Mouse (Mus musculus): Measurements from ENCODE around the gene Stat1.

Stat1 gene

DNA sequence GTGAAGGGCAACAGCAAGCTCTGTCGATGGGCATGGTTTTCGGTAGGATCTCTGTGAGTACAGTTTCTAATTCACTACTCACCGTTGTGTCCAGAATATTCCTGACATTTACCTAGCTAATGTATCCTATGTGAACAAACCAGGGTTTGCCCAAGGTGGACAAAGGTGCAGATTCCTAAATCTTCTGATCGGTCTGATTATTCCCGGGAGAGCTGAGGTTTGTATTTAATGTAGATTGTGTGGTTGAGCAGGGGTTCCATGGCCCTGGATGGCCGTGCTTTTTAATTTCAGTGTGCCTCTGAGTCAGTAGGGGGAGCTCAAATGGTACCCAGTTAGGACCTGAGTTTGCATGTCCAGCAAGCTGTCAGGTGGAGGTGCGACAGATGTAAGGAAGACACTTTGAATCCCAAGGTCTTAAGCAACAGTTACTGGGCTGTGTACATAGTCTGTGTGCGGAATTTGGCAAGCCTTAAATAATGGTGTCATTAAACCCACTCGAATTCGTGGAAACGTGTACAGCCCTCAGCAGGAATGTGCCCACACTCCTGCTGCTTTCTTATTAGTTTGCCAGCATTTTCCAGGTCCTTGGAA, 12.6 kb downstream of the Stat1 start:
- no peak for DNase-seq (ENCODE audit: low read depth, low spot score)

DNA sequence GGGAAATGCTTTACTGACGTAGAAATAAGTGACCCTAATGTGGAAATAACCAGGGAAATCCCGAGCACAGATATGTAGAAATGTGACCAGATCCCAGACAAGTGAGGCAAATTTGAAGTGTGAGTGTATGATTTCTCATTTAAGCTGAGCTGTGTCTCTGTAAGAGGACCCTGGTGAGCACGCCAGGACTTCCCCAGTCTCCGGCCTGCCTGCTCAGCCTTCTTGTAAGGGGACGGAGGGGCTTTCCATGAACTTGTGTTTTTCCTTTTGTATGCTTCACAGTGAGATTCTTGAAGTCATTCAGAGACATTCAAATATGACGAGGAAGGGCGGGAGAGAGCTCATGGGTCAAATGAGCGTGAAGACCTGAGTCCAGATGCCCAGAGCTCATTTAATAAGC, 14.0 kb downstream of the Stat1 start:
- no peak for DNase-seq (ENCODE audit: low read depth, low spot score)

GRCm38 (mm10) chr1:52137292-52137691, 18.1 kb downstream of the Stat1 start:
- DNase-seq (ENCODE audit: low read depth, low spot score) = no peak

GRCm38 (mm10) chr1:52140534-52140933, 21.3 kb downstream of the Stat1 start:
- no peak for DNase-seq (ENCODE audit: low read depth, low spot score)

- no peak for DNase-seq (ENCODE audit: low read depth, low spot score)
Observed at GRCm38 (mm10) chr1:52141482-52141881, 22.2 kb downstream of the Stat1 start.

- DNase-seq (ENCODE audit: low read depth, low spot score) = no peak
Observed at GRCm38 (mm10) chr1:52142117-52142516, 22.9 kb downstream of the Stat1 start.

GRCm38 (mm10) chr1:52143191-52143590, 24.0 kb downstream of the Stat1 start:
- DNase-seq (ENCODE audit: low read depth, low spot score) = no peak

DNA sequence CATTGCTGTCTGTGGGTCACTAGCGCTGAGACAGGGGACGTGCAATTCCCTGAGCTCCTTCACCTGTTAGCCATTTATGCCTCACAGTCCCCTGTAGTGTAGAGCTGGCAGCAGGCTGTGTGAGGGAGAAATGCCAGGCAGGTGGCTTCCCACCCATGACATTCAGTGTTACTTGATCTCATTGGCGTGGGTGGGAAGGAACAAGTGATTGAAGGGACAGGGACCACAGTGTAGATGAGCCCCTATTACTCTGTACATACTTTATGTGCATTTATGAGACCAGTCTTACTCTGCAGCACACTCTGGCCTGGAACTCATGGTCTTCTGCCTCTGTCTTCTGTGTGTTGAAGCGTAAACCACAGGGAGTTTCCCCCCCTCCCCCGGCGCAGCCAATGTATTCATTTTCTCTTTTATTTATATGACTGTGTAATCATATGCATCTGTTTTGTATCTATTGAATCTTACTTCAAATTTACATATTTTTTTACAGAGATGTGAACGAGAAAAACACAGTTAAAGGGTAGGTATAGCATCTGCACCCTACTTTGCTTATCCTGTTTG, 24.4 kb downstream of the Stat1 start:
- no peak for DNase-seq (ENCODE audit: low read depth, low spot score)

DNA sequence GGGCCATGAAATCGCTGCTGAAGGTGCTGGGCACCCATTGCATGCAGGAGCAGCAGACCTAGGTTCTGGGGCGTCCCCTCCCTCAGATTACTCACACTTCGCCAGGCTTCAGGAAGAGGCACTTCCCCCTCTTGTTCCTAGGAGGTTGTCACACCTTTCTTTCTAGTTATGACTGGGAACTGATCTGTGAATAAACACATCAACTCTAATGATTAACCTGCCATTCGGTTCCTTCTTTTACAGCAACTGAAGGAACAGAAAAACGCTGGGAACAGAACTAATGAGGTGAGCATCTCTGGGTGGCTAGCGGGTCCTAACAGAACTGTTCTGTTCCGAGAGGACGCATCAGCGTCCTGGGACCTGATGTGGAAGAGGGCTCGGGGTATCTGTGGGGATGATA, 25.7 kb downstream of the Stat1 start:
- DNase-seq (ENCODE audit: low read depth, low spot score) = no peak

DNA sequence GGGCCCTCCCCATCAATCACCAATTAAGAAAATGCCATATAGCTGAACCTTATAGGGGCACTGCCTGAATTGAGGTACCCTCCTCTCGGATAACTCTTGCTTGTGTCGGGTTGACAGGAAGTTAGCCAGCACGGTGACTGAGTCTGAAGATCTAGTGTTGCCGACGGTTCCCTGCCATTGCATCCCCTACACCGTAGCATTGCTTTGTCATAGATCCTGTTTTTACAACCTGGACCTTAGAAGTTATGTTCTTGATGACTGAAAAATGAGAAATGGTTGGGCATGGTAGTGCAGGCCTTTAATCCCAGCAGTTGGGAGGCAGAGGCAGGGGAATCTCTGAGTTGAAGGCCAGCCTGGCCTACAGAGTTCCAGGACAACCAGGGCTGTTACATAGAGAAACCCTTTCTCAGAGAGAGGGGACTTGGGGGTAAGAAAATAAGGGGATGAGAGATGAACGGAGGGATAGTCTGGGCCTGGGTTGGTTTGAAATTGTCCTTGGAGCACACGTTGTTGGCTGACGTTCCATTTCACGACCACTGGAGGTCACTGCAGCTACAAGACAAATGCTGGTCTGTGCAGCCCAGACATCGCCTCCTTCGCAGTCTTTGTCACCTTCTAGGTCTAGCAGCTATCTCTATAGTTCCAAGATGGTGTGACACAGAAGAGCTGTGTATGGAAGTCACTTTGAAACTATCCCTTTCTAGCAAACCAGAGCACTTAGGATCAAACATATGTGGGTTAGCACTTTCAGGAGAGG, 27.2 kb downstream of the Stat1 start:
- peak; percentile 73 for DNase-seq (ENCODE audit: low read depth, low spot score)

- DNase-seq (ENCODE audit: low read depth, low spot score) = no peak
Observed at GRCm38 (mm10) chr1:52147431-52147830, 28.2 kb downstream of the Stat1 start.

DNA sequence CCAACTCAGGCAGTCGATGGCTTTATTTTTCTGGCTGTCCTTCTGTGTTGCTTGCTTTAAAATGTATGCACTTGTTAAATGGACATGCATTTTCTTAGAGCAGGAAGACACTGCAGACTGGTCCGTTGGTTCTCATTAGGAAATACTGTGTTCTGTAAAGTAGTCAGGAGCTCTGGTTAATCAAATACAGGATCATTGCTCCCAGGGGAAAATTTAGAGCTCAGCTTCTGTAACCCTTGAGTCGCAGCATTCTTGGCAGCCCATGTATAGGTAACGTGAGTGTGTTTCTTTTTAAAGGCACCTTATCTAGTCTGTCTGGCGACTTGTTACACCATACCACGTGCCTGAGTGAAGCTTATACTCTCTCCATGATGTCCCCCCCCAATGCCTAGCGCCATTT, 28.9 kb downstream of the Stat1 start:
- DNase-seq (ENCODE audit: low read depth, low spot score) = no peak

DNA sequence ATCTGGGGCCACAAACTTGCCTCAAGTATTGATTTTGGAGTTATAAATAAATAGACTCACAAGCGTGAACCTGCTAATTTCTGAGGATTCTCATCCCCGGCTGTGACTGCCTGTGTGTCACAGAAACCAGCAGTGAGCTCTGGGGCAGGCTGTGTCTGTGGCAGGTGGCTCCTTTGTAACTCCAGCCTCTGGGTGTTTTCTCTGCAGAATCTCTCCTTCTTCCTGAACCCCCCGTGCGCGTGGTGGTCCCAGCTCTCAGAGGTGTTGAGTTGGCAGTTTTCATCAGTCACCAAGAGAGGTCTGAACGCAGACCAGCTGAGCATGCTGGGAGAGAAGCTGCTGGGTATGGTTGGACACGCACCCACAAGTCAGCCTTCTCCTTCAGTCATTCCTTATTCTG, 29.5 kb downstream of the Stat1 start:
- no peak for DNase-seq (ENCODE audit: low read depth, low spot score)

DNA sequence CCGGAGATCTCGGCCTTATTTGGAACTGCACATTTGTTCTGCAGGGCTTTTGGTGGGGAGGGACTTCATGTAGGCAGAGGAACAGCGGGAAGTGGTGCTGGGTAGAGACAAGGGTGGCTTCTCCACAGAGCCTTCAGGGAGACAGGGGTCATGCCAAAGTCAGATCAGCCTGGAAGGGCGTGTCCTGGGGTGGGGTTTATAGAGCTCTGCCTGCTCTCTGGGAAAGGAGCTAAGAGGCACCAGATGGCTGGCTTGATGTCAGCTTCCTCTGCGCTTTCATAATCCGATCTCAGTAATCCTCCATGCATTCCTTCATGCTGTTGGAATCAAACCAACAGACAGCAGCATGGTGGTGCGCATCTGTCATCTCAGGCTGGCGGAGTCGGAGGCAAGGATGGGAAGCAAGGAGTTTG, 30.7 kb downstream of the Stat1 start:
- DNase-seq (ENCODE audit: low read depth, low spot score) = peak; percentile 38

GRCm38 (mm10) chr1:52150676-52151075, 31.4 kb downstream of the Stat1 start:
- DNase-seq (ENCODE audit: low read depth, low spot score) = no peak

GRCm38 (mm10) chr1:52151166-52151565, 31.9 kb downstream of the Stat1 start:
- no peak for DNase-seq (ENCODE audit: low read depth, low spot score)

DNA sequence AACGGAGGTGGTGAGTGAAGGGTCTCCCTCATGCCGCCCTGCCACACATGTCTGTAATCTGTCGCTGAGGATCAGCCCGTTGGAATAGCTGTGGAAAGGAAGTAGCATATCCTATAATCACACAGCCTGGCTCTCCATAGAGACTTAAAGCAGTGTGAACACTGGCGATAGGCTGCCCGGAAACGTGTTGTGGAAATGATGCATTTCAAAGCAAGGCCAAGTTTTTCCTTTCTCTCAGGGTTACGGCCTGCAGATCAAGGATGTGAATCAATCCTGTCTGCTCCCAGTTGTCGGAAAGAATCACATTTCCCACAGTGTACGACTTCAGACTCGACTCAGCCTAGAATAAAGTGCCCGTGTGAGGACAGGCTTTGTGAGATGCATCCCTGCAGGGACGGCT, 33.1 kb downstream of the Stat1 start:
- DNase-seq (ENCODE audit: low read depth, low spot score) = no peak

GRCm38 (mm10) chr1:52152936-52153335, 33.7 kb downstream of the Stat1 start:
- DNase-seq (ENCODE audit: low read depth, low spot score) = no peak

DNA sequence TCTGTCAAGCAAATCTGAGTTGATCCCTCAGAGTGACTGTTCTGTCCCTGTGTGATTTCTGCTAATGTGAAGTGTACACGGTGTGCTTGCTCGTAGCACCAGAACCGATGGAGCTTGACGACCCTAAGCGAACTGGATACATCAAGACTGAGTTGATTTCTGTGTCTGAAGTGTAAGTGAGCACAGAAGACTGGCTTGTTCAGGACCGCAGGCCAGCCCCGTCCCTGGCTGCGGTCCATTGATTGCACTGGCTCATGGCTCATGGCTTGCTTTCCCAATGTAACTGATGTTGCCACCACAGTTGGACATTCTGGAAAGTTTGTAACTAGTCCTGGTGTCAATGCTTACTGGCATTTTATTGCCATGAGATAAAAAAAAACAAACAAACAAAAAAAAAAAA, 35.6 kb downstream of the Stat1 start:
- no peak for DNase-seq (ENCODE audit: low read depth, low spot score)

- no peak for DNase-seq (ENCODE audit: low read depth, low spot score)
Observed at GRCm38 (mm10) chr1:52156351-52156750, 37.1 kb downstream of the Stat1 start.

GRCm38 (mm10) chr1:52158040-52158439, 38.8 kb downstream of the Stat1 start:
- DNase-seq (ENCODE audit: low read depth, low spot score) = no peak

GRCm38 (mm10) chr1:52158490-52159381, 39.5 kb downstream of the Stat1 start:
- DNase-seq (ENCODE audit: low read depth, low spot score) = no peak
